Mouse (Mus musculus): ENCODE results near the gene Slc25a10. TPM values are rescaled to one million over a fixed set of nuclear protein-coding genes. Genes with fewer than 3 reads are reported as not detected.

Gene Slc25a10
- polyA plus RNA-seq, 1 experiment from 2014 or later, result 29.7 TPM

GRCm38 (mm10) chr11:120522581-120522980 is 30.9 kb downstream of the Slc25a10 start:
- DNase-seq (ENCODE audit: low spot score) (no peak), ATAC-seq (no peak)
- Histone ChIP-seq H3K4me1 (ENCODE audit: control insufficient read depth, insufficient read depth, low read length) (no peaks in the 10 kb centered on the region), H3K9me3 (replicated peaks; ENCODE audit: control insufficient read depth, low read length) (no peaks in the 10 kb centered on the region), H3K27ac (ENCODE audit: low read depth, low read length) (no peak overlapping the region), H3K4me3 (ENCODE audit: low read depth, low read length) (no peak overlapping the region), H3K9ac (ENCODE audit: low read length) (no peak overlapping the region), H3K27me3 (replicated peaks; ENCODE audit: control insufficient read depth, insufficient read depth, low read length) (no peaks in the 10 kb centered on the region; the same call in 1 of the 2 replicates), H3K36me3 (ENCODE audit: control insufficient read depth, insufficient read depth, low read length) (no peaks in the 10 kb centered on the region), H3K4me2 (ENCODE audit: low read length) (no peak overlapping the region)
- WGBS, result 87% methylated on average over 8 of the region's 8 CpGs

- H3K27ac ChIP-seq (ENCODE audit: low read depth, low read length), result no peak overlapping the region
- H3K27me3 ChIP-seq (replicated peaks; ENCODE audit: control insufficient read depth, insufficient read depth, low read length), result peaks cover 28% of the 10 kb centered on the region
- 71% methylated on average over 2 of the region's 2 CpGs for WGBS
- no peak overlapping the region for H3K9ac ChIP-seq (ENCODE audit: low read length)
- H3K9me3 ChIP-seq (replicated peaks; ENCODE audit: control insufficient read depth, low read length), result no peaks in the 10 kb centered on the region
- DNase-seq (ENCODE audit: low spot score) (no peak), ATAC-seq (no peak)
- 0 out of 2 replicates have a peak, but pooled peaks cover 2% of the 10 kb centered on the region for H3K4me1 ChIP-seq (ENCODE audit: control insufficient read depth, insufficient read depth, low read length)
- no peaks in the 10 kb centered on the region for H3K36me3 ChIP-seq (ENCODE audit: control insufficient read depth, insufficient read depth, low read length)
- no peak overlapping the region for H3K4me3 ChIP-seq (ENCODE audit: low read depth, low read length)
- no peak overlapping the region for H3K4me2 ChIP-seq (ENCODE audit: low read length)
Observed at GRCm38 (mm10) chr11:120525959-120526358, 34.3 kb downstream of the Slc25a10 start.

- no peak overlapping the region for H3K27ac ChIP-seq (ENCODE audit: low read depth, low read length)
- no peaks in the 10 kb centered on the region for H3K9me3 ChIP-seq (replicated peaks; ENCODE audit: control insufficient read depth, low read length)
- ATAC-seq (no peak), DNase-seq (ENCODE audit: low spot score) (no peak)
- H3K9ac ChIP-seq (ENCODE audit: low read length), result no peak overlapping the region
- H3K4me3 ChIP-seq (ENCODE audit: low read depth, low read length), result no peak overlapping the region
- peaks cover 42% of the 10 kb centered on the region for H3K27me3 ChIP-seq (replicated peaks; ENCODE audit: control insufficient read depth, insufficient read depth, low read length)
- WGBS, result 78% methylated on average over 9 of the region's 9 CpGs
- 0 out of 2 replicates have a peak, but pooled peaks cover 2% of the 10 kb centered on the region for H3K4me1 ChIP-seq (ENCODE audit: control insufficient read depth, insufficient read depth, low read length)
- no peak overlapping the region for H3K4me2 ChIP-seq (ENCODE audit: low read length)
- no peaks in the 10 kb centered on the region for H3K36me3 ChIP-seq (ENCODE audit: control insufficient read depth, insufficient read depth, low read length)
Observed at GRCm38 (mm10) chr11:120527690-120528354, 36.2 kb downstream of the Slc25a10 start.

- Histone ChIP-seq H3K36me3 (ENCODE audit: control insufficient read depth, insufficient read depth, low read length) (no peaks in the 10 kb centered on the region), H3K4me1 (ENCODE audit: control insufficient read depth, insufficient read depth, low read length) (0 out of 2 replicates have a peak, but pooled peaks cover 2% of the 10 kb centered on the region), H3K9me3 (replicated peaks; ENCODE audit: control insufficient read depth, low read length) (no peaks in the 10 kb centered on the region), H3K27ac (ENCODE audit: low read depth, low read length) (no peak overlapping the region), H3K4me2 (ENCODE audit: low read length) (no peak overlapping the region), H3K27me3 (replicated peaks; ENCODE audit: control insufficient read depth, insufficient read depth, low read length) (peaks cover 47% of the 10 kb centered on the region), H3K9ac (ENCODE audit: low read length) (no peak overlapping the region), H3K4me3 (ENCODE audit: low read depth, low read length) (no peak overlapping the region)
- no peak for DNase-seq (ENCODE audit: low spot score)
- ATAC-seq, result no peak
- 48% methylated on average over 4 of the region's 4 CpGs for WGBS
Observed at GRCm38 (mm10) chr11:120528903-120529302, 37.3 kb downstream of the Slc25a10 start.

- 7% methylated on average over 55 of the region's 62 CpGs for WGBS
- Histone ChIP-seq H3K27me3 (replicated peaks; ENCODE audit: control insufficient read depth, insufficient read depth, low read length) (peaks cover 47% of the 10 kb centered on the region), H3K9ac (ENCODE audit: low read length) (peak within 1 kb of the TSS; percentile 43; the same call in 1 of the 2 replicates)
Observed at GRCm38 (mm10) chr11:120530085-120530964, 38.7 kb downstream of the Slc25a10 start, which contains the start of gene Gcgr. Gcgr (plus strand) TSS chr11:120530699.

GRCm38 (mm10) chr11:120531646-120532045 is 40.0 kb downstream of the Slc25a10 start:
- 29% methylated on average over 9 of the region's 9 CpGs for WGBS
- ATAC-seq, result no peak
- H3K27me3 ChIP-seq (replicated peaks; ENCODE audit: control insufficient read depth, insufficient read depth, low read length), result peaks cover 47% of the 10 kb centered on the region

More at GRCm38 (mm10) chr11:120530085-120530964, 38.7 kb downstream of the Slc25a10 start, which contains the start of gene Gcgr:
- no peak within 1 kb of the TSS for H3K27ac ChIP-seq (ENCODE audit: low read depth, low read length)
- peak; percentile 20 for DNase-seq (ENCODE audit: low spot score)
- H3K4me3 ChIP-seq (ENCODE audit: low read depth, low read length), result peak within 1 kb of the TSS; percentile 26
- no peaks in the 10 kb centered on the region for H3K9me3 ChIP-seq (replicated peaks; ENCODE audit: control insufficient read depth, low read length)
- H3K4me1 ChIP-seq (ENCODE audit: control insufficient read depth, insufficient read depth, low read length), result 0 out of 2 replicates have a peak, but pooled peaks cover 2% of the 10 kb centered on the region
- no peak for ATAC-seq
- H3K36me3 ChIP-seq (ENCODE audit: control insufficient read depth, insufficient read depth, low read length), result no peaks in the 10 kb centered on the region
- peak within 1 kb of the TSS; percentile 56 for H3K4me2 ChIP-seq (ENCODE audit: low read length)

GRCm38 (mm10) chr11:120534093-120534492 is 42.5 kb downstream of the Slc25a10 start:
- no peaks in the 10 kb centered on the region for H3K9me3 ChIP-seq (replicated peaks; ENCODE audit: control insufficient read depth, low read length)
- H3K9ac ChIP-seq (ENCODE audit: low read length), result no peak overlapping the region
- H3K36me3 ChIP-seq (ENCODE audit: control insufficient read depth, insufficient read depth, low read length), result no peaks in the 10 kb centered on the region
- no peak for ATAC-seq
- peaks cover 38% of the 10 kb centered on the region for H3K27me3 ChIP-seq (replicated peaks; ENCODE audit: control insufficient read depth, insufficient read depth, low read length)
- WGBS, result 86% methylated on average over 8 of the region's 8 CpGs
- DNase-seq (ENCODE audit: low spot score), result no peak
- no peak overlapping the region for H3K4me2 ChIP-seq (ENCODE audit: low read length)
- no peak overlapping the region for H3K4me3 ChIP-seq (ENCODE audit: low read depth, low read length)
- no peak overlapping the region for H3K27ac ChIP-seq (ENCODE audit: low read depth, low read length)
- H3K4me1 ChIP-seq (ENCODE audit: control insufficient read depth, insufficient read depth, low read length), result peaks cover 2% of the 10 kb centered on the region; the same call in 1 of the 2 replicates

More at GRCm38 (mm10) chr11:120531646-120532045, 40.0 kb downstream of the Slc25a10 start:
- H3K27ac ChIP-seq (ENCODE audit: low read depth, low read length), result no peak overlapping the region
- H3K9ac ChIP-seq (ENCODE audit: low read length), result no peak overlapping the region
- H3K36me3 ChIP-seq (ENCODE audit: control insufficient read depth, insufficient read depth, low read length), result no peaks in the 10 kb centered on the region
- H3K9me3 ChIP-seq (replicated peaks; ENCODE audit: control insufficient read depth, low read length), result no peaks in the 10 kb centered on the region
- DNase-seq (ENCODE audit: low spot score), result no peak
- H3K4me2 ChIP-seq (ENCODE audit: low read length), result no peak overlapping the region
- H3K4me1 ChIP-seq (ENCODE audit: control insufficient read depth, insufficient read depth, low read length), result 0 out of 2 replicates have a peak, but pooled peaks cover 2% of the 10 kb centered on the region
- no peak overlapping the region for H3K4me3 ChIP-seq (ENCODE audit: low read depth, low read length)

GRCm38 (mm10) chr11:120535145-120535544 is 43.5 kb downstream of the Slc25a10 start:
- Histone ChIP-seq H3K4me3 (ENCODE audit: low read depth, low read length) (no peak overlapping the region), H3K4me2 (ENCODE audit: low read length) (no peak overlapping the region), H3K9ac (ENCODE audit: low read length) (no peak overlapping the region), H3K27me3 (replicated peaks; ENCODE audit: control insufficient read depth, insufficient read depth, low read length) (peaks cover 28% of the 10 kb centered on the region), H3K9me3 (replicated peaks; ENCODE audit: control insufficient read depth, low read length) (no peaks in the 10 kb centered on the region), H3K4me1 (ENCODE audit: control insufficient read depth, insufficient read depth, low read length) (peaks cover 2% of the 10 kb centered on the region; the same call in 1 of the 2 replicates), H3K36me3 (ENCODE audit: control insufficient read depth, insufficient read depth, low read length) (no peaks in the 10 kb centered on the region), H3K27ac (ENCODE audit: low read depth, low read length) (no peak overlapping the region)
- WGBS, result 76% methylated on average over 3 of the region's 3 CpGs
- ATAC-seq (no peak), DNase-seq (ENCODE audit: low spot score) (no peak)
